Mouse (Mus musculus): ENCODE measurements at regions not wholly inside any gene's neighbourhood (a gene's known extent, or its start where the extent isn't known, plus 50 kb on each side); places are given as distances from the start of the nearest gene placed in this dataset.

DNA sequence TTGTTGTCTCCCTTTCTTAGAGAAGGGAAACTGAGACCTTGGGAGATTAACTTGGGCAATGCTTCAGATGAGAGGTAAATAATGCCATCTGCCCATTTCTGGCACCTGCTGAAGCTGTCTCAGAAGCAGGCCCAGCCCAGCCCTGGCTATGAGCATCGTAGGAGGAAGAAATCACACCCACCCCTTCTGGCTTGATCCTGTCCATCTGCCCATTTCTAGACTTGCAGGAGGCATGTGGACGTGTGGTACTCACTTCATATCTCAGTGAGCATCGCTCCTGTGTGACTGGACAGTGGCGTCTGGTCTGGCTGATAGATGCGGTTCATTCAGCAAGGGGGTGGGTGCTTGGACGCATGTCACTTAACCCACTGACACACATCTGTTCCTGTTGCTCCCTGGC is 146.0 kb downstream of the H2afy start:
- TF ChIP-seq NRF1 (IDR thresholded peaks at IDR 0.05; ENCODE audit: insufficient read depth, low read depth, low read length, poor library complexity, severe bottlenecking) (no peak), EP300 (IDR thresholded peaks at IDR 0.05; ENCODE audit: low read depth in 1 of 2, low read length in 2 of 2) (no peak), ZNF384 (IDR thresholded peaks at IDR 0.05; ENCODE audit: low read depth, low read length) (no peak)
